ENCODE assay signal across 12 mouse cellular contexts in genomic region chr15:7289516-7289915, GRCm38 (mm10).
DNase-seq lines count a peak whose midpoint lies in the region; ATAC-seq and TF ChIP-seq lines count a peak whose summit lies in the region.
"Had no signal": no experiment of that assay in that cellular context is flagged by ENCODE, and none has a peak within 500 bp of the region (broad histone marks: within the 10 kb centered on the region; RNA-seq: fewer than 3 reads in every experiment).

No protein-coding gene starts in this region.

- H3K4me1 ChIP-seq in lung, embryonic 16.5 days (replicated peaks; ENCODE audit: control insufficient read depth, insufficient read depth, low read length), result no peaks in the 10 kb centered on the region
- H3K4me1 ChIP-seq in lung, adult 2 months (ENCODE audit: control insufficient read depth, insufficient read depth, low read length), result no peaks in the 10 kb centered on the region
- H3K4me1 ChIP-seq in heart, embryonic 14.5 days (ENCODE audit: control insufficient read depth in 2 of 2, insufficient read depth in 2 of 2, low read length in 2 of 2), result peaks cover 4 to 8% of the 10 kb centered on the region in 2 experiments; a peak in 2 of 4 replicates

- no peak overlapping the region for H3K4me3 ChIP-seq in lung, embryonic 16.5 days (ENCODE audit: low read length)
- H3K4me3 ChIP-seq in lung, adult 2 months (replicated peaks; ENCODE audit: extremely low read depth, low read depth, low read length), result no peak overlapping the region
- no peak overlapping the region for H3K4me3 ChIP-seq in heart, embryonic 14.5 days (ENCODE audit: control insufficient read depth in 1 of 2, insufficient read depth in 1 of 2, low read depth in 1 of 2, low read length in 2 of 2)
- H3K4me3 ChIP-seq: intestine, embryonic 15.5 days; limb, embryonic 12.5 days had no signal

- H3K4me2 ChIP-seq in lung, embryonic 16.5 days (ENCODE audit: low read depth, low read length), result no peak overlapping the region
- peak overlapping the region; percentile 38 for H3K4me2 ChIP-seq in heart, embryonic 14.5 days (ENCODE audit: low read length)
- H3K4me2 ChIP-seq: intestine, embryonic 15.5 days; limb, embryonic 12.5 days had no signal

- no peak overlapping the region for H3K9ac ChIP-seq in lung, embryonic 16.5 days (ENCODE audit: low read length)
- no peak overlapping the region for H3K9ac ChIP-seq in heart, embryonic 14.5 days (ENCODE audit: low read length)
- H3K9ac ChIP-seq: intestine, embryonic 15.5 days; limb, embryonic 12.5 days had no signal

- WGBS in lung, embryonic 16.5 days, result 50% methylated on average over 14 of the region's 14 CpGs
- 61% methylated on average over 14 of the region's 14 CpGs for WGBS in lung, adult 2 months
- WGBS in heart, embryonic 14.5 days, result 30% methylated on average over 14 of the region's 14 CpGs

- TF ChIP-seq CTCF in lung, adult 2 months (IDR thresholded peaks at IDR 0.05; ENCODE audit: insufficient read depth, low read length), result no peak

- ATAC-seq in lung, embryonic 16.5 days (ENCODE audit: low read depth), result peak; percentile 17; the same call in 1 of the 2 replicates
- ATAC-seq in heart, embryonic 14.5 days (ENCODE audit: insufficient number of reproducible peaks, insufficient read depth, low FRiP score, low read depth), result no peak
- ATAC-seq: intestine, embryonic 15.5 days had no signal

- no peak for TF ChIP-seq POLR2A in lung, adult 2 months (IDR thresholded peaks at IDR 0.05; ENCODE audit: borderline replicate concordance, extremely low read depth, low read depth, low read length)

- no peaks in the 10 kb centered on the region for H3K27me3 ChIP-seq in lung, embryonic 16.5 days (ENCODE audit: control insufficient read depth, insufficient read depth, low read depth, low read length)
- no peaks in the 10 kb centered on the region for H3K27me3 ChIP-seq in heart, embryonic 14.5 days (ENCODE audit: control insufficient read depth, insufficient read depth, low read length)
- H3K27me3 ChIP-seq: intestine, embryonic 15.5 days; limb, embryonic 12.5 days had no signal

- H3K9me3 ChIP-seq in lung, embryonic 16.5 days (ENCODE audit: control insufficient read depth, low read length), result no peaks in the 10 kb centered on the region
- H3K9me3 ChIP-seq in heart, embryonic 14.5 days (ENCODE audit: control insufficient read depth, low read length), result no peaks in the 10 kb centered on the region
- H3K9me3 ChIP-seq: intestine, embryonic 15.5 days; limb, embryonic 12.5 days had no signal

- DNase-seq in lung, adult 2 months, result no peak
- peak; percentile 13 for DNase-seq in gastrocnemius, postnatal 25 days
- DNase-seq in testis, postnatal 10 days (ENCODE audit: low spot score), result peak; percentile 46
- DNase-seq in kidney, adult 18-20 months, result no peak
- DNase-seq in right cerebral cortex, postnatal 14 days, result no peak
- DNase-seq: cerebellum, postnatal 14 days; right cerebral cortex, postnatal 25 days; thymus, adult 2 months had no signal

- no peaks in the 10 kb centered on the region for H3K36me3 ChIP-seq in lung, embryonic 16.5 days (ENCODE audit: control insufficient read depth, insufficient read depth, low read length)
- no peaks in the 10 kb centered on the region for H3K36me3 ChIP-seq in heart, embryonic 14.5 days (ENCODE audit: control insufficient read depth, insufficient read depth, low read length)
- H3K36me3 ChIP-seq: intestine, embryonic 15.5 days; limb, embryonic 12.5 days had no signal

- peak overlapping the region; percentile 23; the same call in 1 of the 2 replicates for H3K27ac ChIP-seq in lung, embryonic 16.5 days (ENCODE audit: low read length)
- H3K27ac ChIP-seq in heart, embryonic 14.5 days (replicated peaks in 1 of 2; ENCODE audit: control insufficient read depth in 1 of 2, insufficient read depth in 1 of 2, low read depth in 2 of 2, low read length in 2 of 2), result no peak overlapping the region
- H3K27ac ChIP-seq: intestine, embryonic 15.5 days; limb, embryonic 12.5 days had no signal

Comparison
In these comparisons a context has a peak if more than half of its experiments do, and no peak if none do; other contexts are left out.
1. DNase-seq: peak in gastrocnemius, postnatal 25 days (single experiment) and testis, postnatal 10 days (single experiment); none in lung, adult 2 months (single experiment), kidney, adult 18-20 months (single experiment) and right cerebral cortex, postnatal 14 days (single experiment).